Mouse (Mus musculus) heart, postnatal 0 days (tissue): Measurements from ENCODE around the gene Mfn1. TPM values are rescaled to one million over a fixed set of nuclear protein-coding genes. Genes with fewer than 3 reads are reported as not detected.

Experiments
- ATAC-seq: fragments of 200-750 bp; cut with Nextera tagmentation; 2 replicates; pipeline ENCODE4 v1.8.0; 2017; ENCODE audit warnings: low read depth, moderate number of reproducible peaks, moderate library complexity; ENCODE audit not compliant: insufficient read depth
- DNase-seq: peaks from one replicate; pipeline ENCODE4 v3.0.0-alpha.2; 2016; ENCODE audit warnings: low spot score
- H3K27ac ChIP-seq: fragments of 300-500 bp; sonication (generic); 2 replicates; pipeline ENCODE4 v1.5.1; 2014; ENCODE audit warnings: low read depth, mild to moderate bottlenecking
- H3K27me3 ChIP-seq: fragments of 300-500 bp; sonication (generic); 2 replicates; pipeline ENCODE4 v1.6.1; 2014; ENCODE audit warnings: low read length, mixed read lengths; ENCODE audit not compliant: control insufficient read depth, insufficient read depth
- H3K36me3 ChIP-seq: fragments of 300-500 bp; sonication (generic); replicated peaks from 2 replicates; pipeline ENCODE4 v1.6.1; 2014; ENCODE audit warnings: low read length, mixed read lengths; ENCODE audit not compliant: control insufficient read depth, insufficient read depth
- H3K4me1 ChIP-seq: fragments of 300-500 bp; sonication (generic); 2 replicates; pipeline ENCODE4 v1.6.1; 2014; ENCODE audit warnings: antibody characterized with exemption; ENCODE audit not compliant: control insufficient read depth, insufficient read depth
- H3K4me2 ChIP-seq: fragments of 300-500 bp; sonication (generic); 2 replicates; pipeline ENCODE4 v1.6.1; 2014; ENCODE audit warnings: low read depth, mild to moderate bottlenecking, low read length, moderate library complexity
- H3K4me3 ChIP-seq: fragments of 300-500 bp; sonication (generic); 2 replicates; pipeline ENCODE4 v1.5.1; 2014; ENCODE audit warnings: low read depth, low read length
- H3K9ac ChIP-seq: fragments of 300-500 bp; sonication (generic); replicated peaks from 2 replicates; pipeline ENCODE4 v1.6.1; 2014; ENCODE audit warnings: low read depth, low read length, mixed read lengths
- H3K9me3 ChIP-seq: fragments of 300-500 bp; sonication (generic); replicated peaks from 2 replicates; pipeline ENCODE4 v1.6.1; 2016; ENCODE audit warnings: low read length; ENCODE audit not compliant: control insufficient read depth
- CTCF ChIP-seq: IDR thresholded peaks from 2 replicates; pipeline ENCODE4 v1.5.1; 2016; ENCODE audit warnings: antibody characterized with exemption, control low read depth, low read depth
- EP300 ChIP-seq: IDR thresholded peaks from 2 replicates; pipeline ENCODE4 v1.6.1; 2016; ENCODE audit warnings: antibody characterized with exemption, low read depth
- WGBS: fragments of 180-500 bp; shearing (Covaris S2); extraction: QIAGEN DNeasy Blood & Tissue Kit; methylation state at CpG from one replicate; pipeline ENCODE4 v1.1.7; 2014; 5-methylcytosine and 5-hydroxymethylcytosine counted together
- polyA plus RNA-seq: library from polyadenylated mRNA; unstranded; fragments of >200 nt; fragmentation: Nextera tagmentation; extraction: Ambion mirVana; gene quantifications from 2 replicates; pipeline ENCODE4 v1.2.1, GENCODE M21; 2015
- total RNA-seq: library from RNA; depleted of rRNA; stranded (reverse); fragments of >200 nt; gene quantifications from 2 replicates; pipeline ENCODE4 v1.2.3, GENCODE M21; 2014; ENCODE audit warnings: low replicate concordance

Gene Mfn1
- total and polyA plus RNA-seq, 2 experiments from 2014 or later: 106 to 166 TPM

DNA sequence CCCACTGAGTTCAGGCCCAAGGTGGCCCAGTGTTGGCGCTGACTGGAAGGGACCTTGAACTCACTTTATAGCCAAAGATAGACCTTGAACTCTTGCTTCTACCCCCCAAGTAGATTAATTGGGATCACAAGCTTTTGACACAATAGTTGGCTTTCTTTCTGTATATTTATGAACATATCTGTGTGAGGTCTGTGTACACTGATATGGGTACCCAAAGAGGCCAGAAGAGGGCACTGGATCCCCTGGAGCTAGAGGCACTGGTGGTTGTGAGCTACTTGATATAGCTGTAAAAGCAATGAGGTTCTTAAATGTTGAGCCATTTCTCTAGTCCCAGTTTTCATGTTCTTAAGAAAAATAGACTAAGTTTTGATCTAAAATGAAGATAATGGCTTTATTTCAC, 23.8 kb downstream of the Mfn1 start:
- H3K9me3 ChIP-seq: no peaks in the 10 kb centered on the region
- no peaks in the 10 kb centered on the region for H3K4me1 ChIP-seq
- H3K36me3 ChIP-seq: peaks cover 51% of the 10 kb centered on the region
- no peak overlapping the region for H3K4me2 ChIP-seq
- ATAC-seq (no peak), DNase-seq (no peak)
- 100% methylated on average over 1 of the region's 1 CpGs for WGBS
- H3K27ac ChIP-seq: no peak overlapping the region
- no peaks in the 10 kb centered on the region for H3K27me3 ChIP-seq
- H3K4me3 ChIP-seq: no peak overlapping the region
- H3K9ac ChIP-seq: no peak overlapping the region
- TF ChIP-seq EP300 (no peak), CTCF (peak; percentile 31; the same call in 1 of the 2 replicates)

DNA sequence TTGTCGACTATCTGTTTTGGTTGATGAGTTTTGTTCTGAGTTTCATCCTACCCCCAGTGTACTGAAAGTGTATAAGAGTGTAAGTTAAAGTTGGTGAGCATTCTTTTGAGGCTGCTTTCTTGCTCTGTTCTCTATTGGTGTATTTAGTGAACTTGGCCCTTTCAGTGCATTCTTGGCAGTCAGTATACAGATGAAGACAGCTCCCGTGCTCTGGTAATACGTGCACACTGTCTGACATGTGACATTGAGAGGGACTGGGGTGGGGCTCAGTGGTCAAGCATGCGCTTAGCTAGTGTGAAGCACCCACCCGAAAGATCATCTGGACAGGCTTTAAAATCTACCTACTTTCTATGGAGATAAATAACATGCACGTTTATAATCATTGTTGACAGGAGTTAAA, 34.1 kb downstream of the Mfn1 start:
- H3K4me2 ChIP-seq: no peak overlapping the region
- DNase-seq (no peak), ATAC-seq (no peak)
- H3K9me3 ChIP-seq: no peaks in the 10 kb centered on the region
- no peaks in the 10 kb centered on the region for H3K4me1 ChIP-seq
- WGBS: 89% methylated on average over 6 of the region's 6 CpGs
- H3K4me3 ChIP-seq: no peak overlapping the region
- peaks cover 84% of the 10 kb centered on the region for H3K36me3 ChIP-seq
- H3K9ac ChIP-seq: no peak overlapping the region
- no peak overlapping the region for H3K27ac ChIP-seq
- no peak for TF ChIP-seq EP300
- TF ChIP-seq CTCF: no peak
- H3K27me3 ChIP-seq: no peaks in the 10 kb centered on the region

DNA sequence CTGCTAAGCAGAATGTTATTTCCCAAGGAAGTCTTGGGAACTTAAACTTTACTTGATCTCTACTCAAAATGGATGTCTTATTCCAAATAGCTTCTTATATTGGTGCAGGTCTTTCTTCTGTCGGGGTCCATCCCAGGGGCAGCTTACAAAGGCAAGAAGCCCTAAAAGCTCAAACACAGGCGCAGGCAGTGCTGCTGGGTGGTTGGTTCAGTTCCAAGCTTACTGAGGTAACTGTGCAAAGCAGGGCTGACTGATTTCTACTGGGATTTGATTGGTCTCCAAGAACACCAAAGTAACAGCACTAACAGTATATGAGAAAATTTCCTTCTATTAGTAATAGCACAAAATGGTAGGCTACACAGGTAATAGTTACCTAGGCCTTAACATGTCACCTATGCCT, 43.8 kb downstream of the Mfn1 start:
- no peaks in the 10 kb centered on the region for H3K4me1 ChIP-seq
- no peak overlapping the region for H3K4me3 ChIP-seq
- no peaks in the 10 kb centered on the region for H3K27me3 ChIP-seq
- H3K4me2 ChIP-seq: no peak overlapping the region
- 90% methylated on average over 2 of the region's 2 CpGs for WGBS
- H3K9ac ChIP-seq: no peak overlapping the region
- ATAC-seq (no peak), DNase-seq (no peak)
- TF ChIP-seq CTCF: no peak
- TF ChIP-seq EP300: no peak
- H3K27ac ChIP-seq: no peak overlapping the region
- H3K36me3 ChIP-seq: peaks cover 95% of the 10 kb centered on the region
- no peaks in the 10 kb centered on the region for H3K9me3 ChIP-seq

DNA sequence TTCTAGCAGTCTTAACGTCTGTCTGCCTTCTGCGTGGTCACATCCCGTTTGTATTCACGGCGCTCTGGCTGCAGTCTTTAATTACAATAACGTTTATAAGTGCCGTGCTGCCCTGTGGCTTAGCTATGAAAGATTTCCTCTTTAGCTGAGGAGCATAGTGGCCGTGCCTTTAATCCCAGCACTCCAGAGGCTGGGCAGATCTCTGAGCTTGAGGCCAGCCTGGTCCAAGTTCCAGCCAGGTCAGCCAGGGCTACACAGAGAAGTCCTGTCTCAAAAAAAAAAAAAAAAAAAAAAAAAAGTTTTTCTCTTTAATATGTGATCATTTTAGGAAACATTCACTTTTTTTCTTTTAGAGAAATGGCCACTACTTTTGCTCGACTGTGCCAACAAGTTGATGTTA, 44.6 kb downstream of the Mfn1 start:
- Histone ChIP-seq H3K9ac (no peak overlapping the region), H3K4me2 (no peak overlapping the region), H3K27me3 (no peaks in the 10 kb centered on the region), H3K9me3 (no peaks in the 10 kb centered on the region), H3K36me3 (peaks cover 94% of the 10 kb centered on the region), H3K4me1 (no peaks in the 10 kb centered on the region), H3K27ac (no peak overlapping the region), H3K4me3 (no peak overlapping the region)
- TF ChIP-seq CTCF (no peak), EP300 (no peak)
- DNase-seq (no peak), ATAC-seq (no peak)
- WGBS: 88% methylated on average over 9 of the region's 9 CpGs

DNA sequence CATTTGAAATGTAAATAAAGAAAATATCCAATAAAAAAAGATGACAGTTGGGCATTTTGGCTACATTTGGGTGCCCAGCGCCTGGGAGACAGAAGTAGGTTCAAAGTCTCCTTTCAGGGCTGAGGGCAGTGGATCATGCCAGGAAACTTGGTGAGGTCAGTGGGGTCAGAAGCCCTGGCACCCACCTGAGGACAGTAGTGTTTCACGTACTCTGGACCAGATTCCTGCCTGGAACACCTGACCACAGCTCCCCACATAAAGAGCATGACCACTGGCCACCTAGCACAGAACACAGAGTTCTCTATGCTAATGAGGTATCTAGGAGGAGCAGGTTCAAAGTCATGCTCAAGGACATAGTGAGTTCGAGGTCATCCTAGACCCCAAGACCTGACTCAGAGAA, 45.9 kb downstream of the Mfn1 start:
- 93% methylated on average over 3 of the region's 3 CpGs for WGBS
- TF ChIP-seq CTCF (no peak), EP300 (no peak)
- H3K9ac ChIP-seq: no peak overlapping the region
- H3K4me1 ChIP-seq: 0 out of 2 replicates have a peak, but pooled peaks cover 4% of the 10 kb centered on the region
- H3K27ac ChIP-seq: no peak overlapping the region
- DNase-seq: no peak
- peaks cover 89% of the 10 kb centered on the region for H3K36me3 ChIP-seq
- H3K9me3 ChIP-seq: no peaks in the 10 kb centered on the region
- no peaks in the 10 kb centered on the region for H3K27me3 ChIP-seq
- no peak overlapping the region for H3K4me2 ChIP-seq
- no peak overlapping the region for H3K4me3 ChIP-seq
- ATAC-seq: no peak

DNA sequence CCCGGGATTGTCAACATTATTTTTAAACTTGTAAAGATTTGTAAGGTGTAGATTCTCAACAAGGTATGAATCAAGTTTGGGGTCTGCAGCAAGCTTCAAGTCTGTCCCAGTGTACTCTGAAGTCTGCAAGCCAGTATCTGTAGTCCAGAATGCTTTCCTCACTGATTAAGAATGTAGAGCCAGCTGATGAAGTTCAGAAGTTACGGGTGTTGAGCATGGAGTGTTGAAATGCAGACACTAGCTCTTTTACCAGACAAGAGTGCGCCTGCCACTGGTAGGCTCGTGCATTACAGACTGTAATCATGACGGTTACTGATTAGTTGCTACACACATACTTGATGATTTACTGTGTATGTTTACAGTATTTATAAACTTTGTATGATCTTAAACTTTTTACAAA, 49.5 kb downstream of the Mfn1 start:
- Histone ChIP-seq H3K27ac (no peak overlapping the region), H3K4me2 (no peak overlapping the region), H3K27me3 (no peaks in the 10 kb centered on the region), H3K36me3 (peaks cover 88% of the 10 kb centered on the region), H3K4me3 (no peak overlapping the region), H3K9me3 (no peaks in the 10 kb centered on the region), H3K4me1 (0 out of 2 replicates have a peak, but pooled peaks cover 6% of the 10 kb centered on the region), H3K9ac (no peak overlapping the region)
- 34% methylated on average over 5 of the region's 5 CpGs for WGBS
- ATAC-seq: peak; percentile 73
- no peak for TF ChIP-seq EP300
- TF ChIP-seq CTCF: peak; percentile 35
- peak; percentile 70 for DNase-seq
